Mouse (Mus musculus) liver, adult 2 months (tissue): Measurements from ENCODE around the gene Kcnk3.

Source experiments
- CTCF ChIP-seq: fragments of 200-500 bp; IDR thresholded peaks from 2 replicates; pipeline ENCODE4 v1.5.1; 2011; ENCODE audit warnings: low read depth, low read length, control low read depth
- POLR2A ChIP-seq: fragments of 200-500 bp; IDR thresholded peaks from 2 replicates; pipeline ENCODE4 v1.6.1; 2011; ENCODE audit warnings: low read length, control low read depth; ENCODE audit not compliant: insufficient read depth; ENCODE audit errors: extremely low read depth

GRCm38 (mm10) chr5:30577251-30577650 lies 10.7 kb upstream of the Kcnk3 start:
- no peak for TF ChIP-seq CTCF
- no peak for TF ChIP-seq POLR2A
